Mouse (Mus musculus): Measurements from ENCODE around the gene Lgmn. TPM values are rescaled to one million over a fixed set of nuclear protein-coding genes. Genes with fewer than 3 reads are reported as not detected.

Gene Lgmn
- total and polyA plus RNA-seq, 3 experiments = 38.5 to 49.9 (median 42.6) TPM

GRCm38 (mm10) chr12:102438983-102439631 lies 506 bp downstream of the Lgmn start:
- H3K4me1 ChIP-seq (ENCODE audit: control insufficient read depth in 1 of 2, insufficient read depth in 2 of 2) = peaks cover 8 to 40% of the 10 kb centered on the region in 2 experiments
- peak overlapping the region; percentile 69 to 74 (median 73) for H3K4me3 ChIP-seq (replicated peaks in 1 of 3; ENCODE audit: low read depth in 2 of 3, low read length in 2 of 3, poor library complexity in 1 of 3)
- peaks cover 9% of the 10 kb centered on the region for H3K79me2 ChIP-seq (replicated peaks; ENCODE audit: control insufficient read depth, extremely low read depth, insufficient read depth, poor library complexity, severe bottlenecking)
- no peak overlapping the region for H3K27ac ChIP-seq (ENCODE audit: insufficient read depth, low read depth)
- TF ChIP-seq RCOR1 (conservative IDR thresholded peaks at IDR 0.05; ENCODE audit: low read depth, low read length) (no peak), MAZ (IDR thresholded peaks at IDR 0.05; ENCODE audit: low read depth, low read length) (no peak), TCF12 (IDR thresholded peaks at IDR 0.05; ENCODE audit: low read depth, low read length) (no peak), USF1 (IDR thresholded peaks at IDR 0.05; ENCODE audit: low read depth, low read length) (peak; percentile 66), ZC3H11A (IDR thresholded peaks at IDR 0.05; ENCODE audit: low read depth, low read length) (no peak), BHLHE40 (IDR thresholded peaks at IDR 0.05; ENCODE audit: low read depth, low read length) (0 out of 2 replicates have a peak, but pooled peaks have one; percentile 4), ZMIZ1 (IDR thresholded peaks at IDR 0.05; ENCODE audit: low read depth, low read length) (no peak), UBTF (IDR thresholded peaks at IDR 0.05; ENCODE audit: low read depth, low read length) (no peak), GABPA (IDR thresholded peaks at IDR 0.05; ENCODE audit: insufficient replicate concordance, low read depth, low read length) (no peak), USF2 (conservative IDR thresholded peaks at IDR 0.05; ENCODE audit: low read depth, low read length) (peak; percentile 64; the same call in 1 of the 2 replicates), MEF2A (IDR thresholded peaks at IDR 0.05; ENCODE audit: borderline replicate concordance, low read depth, low read length) (no peak), NRF1 (IDR thresholded peaks at IDR 0.05; ENCODE audit: low read depth, low read length) (no peak), ZKSCAN1 (IDR thresholded peaks at IDR 0.05; ENCODE audit: borderline replicate concordance, low read depth, low read length) (no peak), JUND (conservative IDR thresholded peaks at IDR 0.05; ENCODE audit: low read depth, low read length) (no peak), POLR2A (IDR thresholded peaks at IDR 0.05; ENCODE audit: low read depth, low read length) (no peak), MYC (IDR thresholded peaks at IDR 0.05; ENCODE audit: low read depth, low read length) (no peak), POLR2AphosphoS2 (IDR thresholded peaks at IDR 0.05; ENCODE audit: low read depth, low read length) (no peak)
- no peaks in the 10 kb centered on the region for H3K27me3 ChIP-seq (replicated peaks)
- no peak for DNase-seq (ENCODE audit: extremely low read depth)
- H3K36me3 ChIP-seq (replicated peaks in 1 of 2; ENCODE audit: control insufficient read depth in 1 of 2, insufficient read depth in 1 of 2, low read length in 1 of 2) = peaks cover 0 to 3% of the 10 kb centered on the region in 2 experiments
- dilution Hi-C loops (cut with MboI; ENCODE audit: extremely low pct_ligation_motif_present, extremely low pct_unique_long_range_greater_than_20kb, low sequenced_read_pairs) = no loop called here
- peak overlapping the region; percentile 48 for H3K4me2 ChIP-seq (ENCODE audit: insufficient read depth, low read depth, poor library complexity, severe bottlenecking)
- in situ Hi-C loops (cut with MboI; ENCODE audit: low pct_ligation_motif_present, low pct_unique_long_range_greater_than_20kb, low sequenced_read_pairs) = no loop called here
- H3K9me3 ChIP-seq (replicated peaks; ENCODE audit: low read length) = no peaks in the 10 kb centered on the region
- H3K9ac ChIP-seq (ENCODE audit: insufficient read depth, low read depth) = peak overlapping the region; percentile 79

DNA sequence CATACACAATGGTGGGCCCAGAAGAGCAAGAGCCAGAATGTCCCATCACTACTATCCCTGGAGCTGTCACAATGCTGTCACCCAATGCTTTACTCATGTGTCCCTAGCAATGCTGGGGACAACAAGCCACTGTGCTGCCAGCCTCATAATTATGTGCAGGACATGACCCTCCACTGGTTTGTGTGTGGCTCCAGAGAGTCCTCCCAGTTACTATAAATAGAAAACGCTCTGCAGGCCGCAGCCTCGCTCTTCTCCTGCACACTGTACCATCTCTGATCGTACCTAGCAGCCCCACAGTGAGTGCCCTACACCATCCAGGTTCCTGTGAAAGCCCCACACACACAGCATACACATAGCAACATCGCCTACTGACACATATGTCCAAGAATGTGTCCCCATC lies 1.7 kb downstream of the Lgmn start:
- peaks cover 8 to 37% of the 10 kb centered on the region in 2 experiments for H3K4me1 ChIP-seq (ENCODE audit: control insufficient read depth in 1 of 2, insufficient read depth in 2 of 2)
- H3K9ac ChIP-seq (ENCODE audit: insufficient read depth, low read depth) = 0 out of 2 replicates have a peak overlapping the region, but pooled peaks have one; percentile 23
- peak overlapping the region; percentile 48 for H3K4me2 ChIP-seq (ENCODE audit: insufficient read depth, low read depth, poor library complexity, severe bottlenecking)
- in situ Hi-C loops (cut with MboI; ENCODE audit: low pct_ligation_motif_present, low pct_unique_long_range_greater_than_20kb, low sequenced_read_pairs) = no loop called here
- H3K4me3 ChIP-seq (replicated peaks in 1 of 3; ENCODE audit: low read depth in 2 of 3, low read length in 2 of 3, poor library complexity in 1 of 3) = peak overlapping the region; percentile 69 to 74 (median 73)
- no peaks in the 10 kb centered on the region for H3K9me3 ChIP-seq (replicated peaks; ENCODE audit: low read length)
- H3K27ac ChIP-seq (ENCODE audit: insufficient read depth, low read depth) = no peak overlapping the region
- dilution Hi-C loops (cut with MboI; ENCODE audit: extremely low pct_ligation_motif_present, extremely low pct_unique_long_range_greater_than_20kb, low sequenced_read_pairs) = no loop called here
- no peak for DNase-seq (ENCODE audit: extremely low read depth)
- H3K27me3 ChIP-seq (replicated peaks) = no peaks in the 10 kb centered on the region
- H3K36me3 ChIP-seq (replicated peaks in 1 of 2; ENCODE audit: control insufficient read depth in 1 of 2, insufficient read depth in 1 of 2, low read length in 1 of 2) = peaks cover 0 to 12% of the 10 kb centered on the region in 2 experiments
- peaks cover 9% of the 10 kb centered on the region for H3K79me2 ChIP-seq (replicated peaks; ENCODE audit: control insufficient read depth, extremely low read depth, insufficient read depth, poor library complexity, severe bottlenecking)
- TF ChIP-seq TCF12 (IDR thresholded peaks at IDR 0.05; ENCODE audit: low read depth, low read length) = no peak
- peak; percentile 20; the same call in 1 of the 2 replicates for TF ChIP-seq SIN3A (IDR thresholded peaks at IDR 0.05; ENCODE audit: low read length)
- TF ChIP-seq IRF4 (IDR thresholded peaks at IDR 0.05; ENCODE audit: low read depth, low read length) = 0 out of 2 replicates have a peak, but pooled peaks have one; percentile 1
- no peak for TF ChIP-seq HCFC1 (IDR thresholded peaks at IDR 0.05; ENCODE audit: low read depth, low read length)

Data from CH12.LX (cell line).